Mouse (Mus musculus): ENCODE measurements at regions not wholly inside any gene's neighbourhood (a gene's known extent, or its start where the extent isn't known, plus 50 kb on each side); places are given as distances from the start of the nearest gene placed in this dataset.
"Not testable (repeated sequence)": the region's sequence is repeated elsewhere in the genome, so short reads cannot be mapped to it uniquely, and the experiment has no call there.

DNA sequence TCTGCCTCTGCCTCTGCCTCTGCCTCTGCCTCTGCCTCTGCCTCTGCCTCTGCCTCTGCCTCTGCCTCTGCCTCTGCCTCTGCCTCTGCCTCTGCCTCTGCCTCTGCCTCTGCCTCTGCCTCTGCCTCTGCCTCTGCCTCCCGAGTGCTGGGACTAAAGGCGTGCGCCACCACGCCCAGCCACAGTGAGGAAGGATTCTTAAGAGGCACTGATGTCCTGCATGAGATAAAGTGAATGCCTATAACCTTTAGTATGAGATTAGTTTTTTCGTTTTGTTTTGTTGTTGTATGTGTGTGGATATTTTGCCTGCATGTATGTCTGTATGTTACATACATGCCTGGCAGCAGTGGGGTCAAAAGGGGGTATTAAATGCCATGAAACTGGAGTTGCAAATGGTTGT lies 63.2 kb downstream of the Hlx start:
- DNase-seq = not testable (repeated sequence)

DNA sequence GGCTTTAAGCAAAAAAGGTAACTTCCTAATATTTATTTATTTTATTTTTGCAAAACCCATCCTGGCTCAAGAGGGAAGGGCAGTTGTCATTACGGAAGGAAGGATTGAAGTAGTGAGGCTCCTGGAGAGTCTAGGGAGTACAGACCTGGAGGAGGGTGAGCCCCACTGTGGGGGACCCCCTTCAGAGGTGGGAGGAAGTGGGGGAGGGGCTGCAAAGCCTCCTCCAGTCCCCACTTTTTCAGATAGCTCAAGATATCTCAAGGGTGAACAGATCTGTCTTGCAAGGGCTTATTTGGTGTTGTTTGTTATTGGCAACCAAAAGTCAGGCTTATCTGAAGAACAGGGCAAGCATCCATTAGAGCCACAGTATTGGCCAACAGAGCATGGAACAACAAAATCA lies 64.0 kb downstream of the Hlx start:
- no peak for DNase-seq

- DNase-seq = no peak
These were observed 64.4 kb downstream of the Hlx start for GRCm38 (mm10) chr1:184668022-184668421.

DNA sequence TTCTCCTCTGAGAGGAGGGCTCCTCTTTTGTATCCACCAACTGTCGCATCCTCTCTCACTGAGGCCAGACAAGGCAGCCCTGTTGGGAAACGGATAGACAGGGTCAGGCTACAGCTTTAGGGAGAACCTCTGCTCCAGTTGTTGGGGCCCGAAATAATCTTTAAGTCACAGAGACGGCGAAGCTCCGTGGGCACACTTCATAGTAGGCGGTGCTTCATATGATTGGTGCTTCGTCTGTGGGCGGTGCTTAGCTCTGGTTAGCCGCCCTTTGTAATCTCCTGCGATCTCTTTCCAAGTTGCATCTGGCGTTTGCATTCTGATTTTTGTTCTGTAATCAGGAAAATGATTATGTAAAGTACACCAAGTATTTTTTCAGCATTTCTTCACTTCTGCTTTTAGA lies 67.2 kb downstream of the Hlx start:
- no peak for DNase-seq

GRCm38 (mm10) chr1:184664098-184664375 lies 68.4 kb downstream of the Hlx start:
- DNase-seq = no peak

DNA sequence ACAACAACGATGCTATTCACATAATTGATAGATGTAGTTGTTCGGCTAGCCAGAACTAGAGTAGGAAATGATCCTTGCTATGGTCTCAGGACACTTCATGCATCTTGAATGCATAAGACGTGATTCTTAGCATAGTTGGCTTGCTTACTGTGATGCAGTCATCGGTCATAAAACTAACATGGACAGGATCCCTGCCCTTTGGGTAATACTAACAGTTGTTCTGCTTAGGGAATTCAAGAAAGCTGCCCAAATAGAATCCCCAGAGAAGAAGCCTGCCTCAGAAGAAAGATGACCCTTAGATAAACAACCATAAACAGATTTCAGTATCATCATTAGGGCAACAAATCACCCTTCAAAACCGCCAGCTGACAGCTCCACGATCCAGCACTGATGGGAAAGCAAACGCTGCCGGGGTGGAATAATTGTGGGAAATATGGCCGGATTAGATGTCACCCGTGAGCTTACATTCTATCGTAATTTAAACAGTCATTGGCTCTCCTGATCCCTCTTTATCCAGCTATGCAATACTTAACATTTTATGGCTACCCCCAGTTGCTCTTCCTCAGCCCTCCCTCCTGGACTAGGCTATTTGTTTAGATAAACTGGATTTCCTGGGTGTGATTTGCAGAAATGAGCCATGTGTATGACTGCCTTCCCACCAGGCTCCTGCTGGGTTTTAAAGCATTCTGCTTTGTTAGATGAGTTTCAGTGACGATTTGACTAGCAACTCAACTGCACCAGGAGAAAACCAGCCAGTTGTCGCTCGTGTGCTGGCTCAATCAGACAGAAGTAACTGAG lies 68.9 kb downstream of the Hlx start:
- DNase-seq = no peak

DNA sequence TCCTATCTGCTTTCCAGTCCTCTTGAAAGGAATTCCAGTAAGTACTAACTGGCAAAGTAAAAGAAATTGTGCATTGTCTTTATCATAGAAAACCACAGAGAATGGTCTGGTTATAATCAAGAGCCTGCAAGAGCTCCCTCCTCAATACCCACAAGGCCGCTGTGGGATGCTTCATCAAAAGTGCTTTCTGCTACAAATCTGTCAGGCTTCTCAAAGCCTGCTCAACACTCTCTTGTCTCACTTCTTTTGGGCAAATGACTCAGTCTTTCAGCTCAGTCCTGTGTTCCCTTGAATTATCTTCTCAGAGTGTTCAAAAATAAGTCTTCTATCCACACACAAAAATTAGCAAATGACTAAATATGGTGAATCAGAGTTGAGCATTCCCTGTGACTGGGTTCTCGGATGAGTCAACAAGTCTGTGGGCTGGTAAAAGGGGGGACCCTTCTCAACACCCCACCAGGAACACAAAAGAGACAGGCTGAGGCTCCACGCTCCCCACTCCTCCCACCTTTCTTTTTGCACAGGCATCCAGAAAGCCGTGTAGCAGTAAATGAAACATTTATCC lies 81.8 kb downstream of the Hlx start:
- no peak for DNase-seq

DNA sequence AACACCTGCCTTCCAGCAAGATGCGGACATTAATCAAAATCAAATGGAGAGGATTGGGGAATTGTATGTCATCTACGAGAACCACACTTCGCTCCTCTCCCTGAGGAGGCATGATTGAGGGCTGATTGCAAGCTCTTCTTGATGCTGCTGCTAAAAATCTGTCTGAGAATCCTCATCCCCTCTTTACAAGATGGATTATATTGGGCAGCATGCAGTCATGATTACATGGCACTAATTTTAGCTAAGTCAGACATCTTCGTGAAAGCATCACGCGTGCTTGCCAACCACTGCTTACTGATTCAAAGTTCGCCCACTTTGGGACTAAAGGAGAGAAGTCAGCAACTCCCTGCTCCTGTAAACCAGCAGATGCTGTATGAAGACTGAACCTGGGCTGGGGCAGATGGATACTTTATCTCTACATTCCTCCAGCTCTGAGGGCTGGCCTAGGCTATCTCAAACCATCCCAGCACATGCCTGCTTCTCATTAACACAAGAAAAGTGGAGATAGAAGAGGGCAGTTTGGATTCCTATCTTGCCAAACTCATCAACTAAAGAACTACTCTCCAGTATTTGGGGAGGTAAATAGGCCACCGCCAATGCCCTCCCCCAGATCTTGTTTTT lies 84.4 kb downstream of the Hlx start:
- no peak for DNase-seq

- DNase-seq = no peak
These were observed 87.4 kb downstream of the Hlx start for GRCm38 (mm10) chr1:184644767-184645598.

DNA sequence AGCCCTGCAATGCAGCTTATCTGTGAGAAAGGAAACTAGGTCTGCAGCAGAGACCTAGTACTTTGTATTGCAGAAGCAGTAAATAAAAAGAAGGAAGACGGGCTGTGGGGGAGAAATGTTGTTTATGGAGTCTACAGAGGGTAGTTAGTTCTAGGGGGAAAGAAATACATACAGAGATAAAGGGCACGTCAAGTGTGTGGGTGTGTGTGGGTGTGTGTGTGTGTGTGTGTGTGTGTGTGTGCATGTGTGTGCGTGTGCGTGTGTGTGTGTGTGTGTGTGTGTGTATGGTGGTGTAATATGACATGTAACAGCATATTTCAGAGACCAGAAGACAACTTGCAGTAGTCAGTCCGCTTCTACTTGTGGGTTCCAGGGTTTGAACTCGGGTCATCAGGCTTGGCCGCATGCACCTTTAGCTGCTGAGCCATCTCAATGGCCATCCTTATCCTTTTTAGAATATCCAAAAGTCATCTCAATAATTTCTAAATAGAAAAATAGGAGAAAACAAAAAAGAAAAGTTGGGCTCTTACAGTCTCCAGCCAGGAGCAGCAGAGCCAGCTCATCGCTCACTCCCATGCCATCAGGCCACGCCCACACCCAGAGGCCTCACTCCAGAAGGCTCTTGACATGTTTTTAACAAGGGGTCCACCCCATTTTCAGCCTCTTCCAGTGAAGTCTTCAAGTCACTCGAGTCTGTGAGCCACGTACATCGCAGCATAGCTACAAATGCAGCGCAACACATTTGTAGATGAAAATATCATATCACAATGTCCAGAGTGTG lies 101.5 kb downstream of the Hlx start:
- no peak for DNase-seq

DNA sequence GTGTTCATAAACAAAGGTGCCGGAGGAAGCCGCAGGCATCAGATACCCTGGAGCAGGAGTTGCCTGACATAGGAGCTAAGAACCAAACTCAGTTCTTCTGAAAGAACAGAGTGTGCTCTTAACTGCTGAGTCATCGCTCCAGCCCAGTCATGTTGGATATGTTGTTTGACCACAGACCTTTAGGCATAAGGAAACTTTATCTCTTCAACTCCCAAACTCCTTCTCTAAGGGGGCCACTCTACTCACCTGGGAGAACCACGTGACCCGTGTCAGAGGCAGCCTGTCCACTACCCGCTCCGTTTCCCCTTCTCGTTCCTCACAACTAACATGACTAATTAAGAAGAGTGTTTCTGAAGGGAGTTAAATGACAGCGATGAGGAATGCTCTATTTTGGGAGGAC lies 103.2 kb downstream of the Hlx start:
- DNase-seq = no peak

DNA sequence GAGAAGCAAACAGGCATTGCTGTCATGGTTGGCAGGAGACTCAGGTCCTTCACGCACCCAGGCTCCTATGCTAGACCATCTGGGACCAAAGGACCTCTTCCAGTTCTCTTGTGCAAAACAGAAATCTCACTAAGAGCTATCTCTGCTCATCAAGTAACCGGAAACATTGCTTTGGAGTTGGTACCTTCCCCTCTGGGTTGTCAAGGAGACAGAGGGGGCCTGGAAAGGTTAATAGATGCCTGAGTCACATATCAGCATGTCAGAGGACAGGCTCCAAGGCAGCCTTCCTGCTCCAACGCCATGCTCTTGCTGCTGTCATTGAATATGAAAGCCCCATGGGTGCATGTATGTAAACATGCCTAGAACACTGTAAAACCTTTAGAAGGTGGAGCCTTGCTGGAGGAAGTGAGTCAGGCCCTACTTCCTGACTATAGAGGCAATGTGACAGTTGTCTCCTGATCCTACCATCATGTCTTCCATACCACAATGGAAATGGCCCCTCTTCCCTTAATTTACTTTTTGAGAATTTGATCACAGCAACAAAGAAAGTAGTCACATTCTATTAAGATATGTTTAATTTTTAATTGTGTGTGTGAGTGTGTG lies 103.8 kb downstream of the Hlx start:
- no peak for DNase-seq

DNA sequence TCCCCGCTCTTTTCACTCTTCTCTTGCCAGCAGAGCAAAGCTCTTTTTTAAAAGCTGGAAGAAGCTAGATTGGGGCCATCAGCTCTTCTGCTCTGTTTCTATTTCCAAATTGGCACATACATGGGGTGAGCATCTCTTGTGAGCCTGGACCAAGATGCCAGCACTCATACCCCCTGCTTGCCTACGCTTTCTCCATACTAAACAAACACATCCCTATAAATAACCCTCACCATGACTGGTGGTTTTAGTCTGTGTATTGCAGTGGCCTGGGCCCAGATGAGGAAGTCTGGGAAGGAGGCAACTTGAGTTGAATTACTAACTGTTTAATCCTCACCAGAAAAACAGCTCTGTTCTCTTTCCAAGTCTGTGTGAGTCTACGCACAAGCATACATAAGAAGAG lies 110.0 kb downstream of the Hlx start:
- DNase-seq = no peak

GRCm38 (mm10) chr1:184621950-184622349 lies 110.5 kb downstream of the Hlx start:
- no peak for DNase-seq

DNA sequence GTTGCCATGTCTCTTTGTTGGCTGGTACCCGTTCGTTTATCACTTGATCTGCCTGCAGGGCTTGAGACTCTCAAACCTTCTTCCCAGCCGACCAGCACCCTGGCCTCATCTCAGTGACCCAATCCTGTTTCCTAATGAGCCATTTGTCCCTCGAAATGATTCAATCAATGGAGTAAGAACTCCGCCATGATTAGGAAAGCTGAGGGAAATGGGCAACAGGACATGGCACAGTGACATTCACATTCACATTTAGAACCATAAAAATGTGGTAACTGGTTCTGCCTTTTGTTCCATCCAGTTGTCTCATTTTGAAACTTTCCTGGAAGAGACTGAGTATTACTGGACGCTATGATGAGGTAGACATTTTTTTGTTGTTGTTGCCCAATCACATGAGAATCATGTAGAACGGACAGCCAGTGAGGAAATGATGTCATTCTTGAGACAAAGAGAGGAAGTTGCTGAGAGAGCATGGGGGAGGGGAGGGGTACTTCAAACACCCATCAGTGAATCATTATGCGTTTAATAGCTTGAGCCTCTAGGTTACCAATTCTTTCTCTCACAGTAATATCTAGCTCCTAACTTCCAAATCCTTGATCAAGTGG lies 114.5 kb downstream of the Hlx start:
- DNase-seq = no peak

DNA sequence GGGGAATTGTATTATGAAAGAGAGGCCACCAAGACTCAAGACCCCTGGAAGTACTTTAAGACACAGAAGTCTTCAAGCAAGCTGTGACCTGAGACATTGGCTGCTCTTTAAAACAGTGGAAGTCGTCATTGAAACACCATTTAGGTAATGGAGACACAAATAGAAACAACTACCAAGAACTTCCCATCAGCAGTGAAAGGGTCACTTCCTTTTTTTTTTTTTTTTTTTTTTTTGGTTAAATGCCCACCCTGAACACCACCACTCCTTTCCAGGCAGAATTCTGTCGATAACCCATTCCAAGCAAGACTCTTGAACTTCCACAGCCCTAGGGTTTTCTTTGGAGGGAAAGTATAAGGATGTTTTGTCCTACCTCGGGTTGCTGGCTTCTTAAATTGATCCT lies 116.4 kb downstream of the Hlx start:
- DNase-seq = no peak

- DNase-seq = no peak
These were observed 117.6 kb downstream of the Hlx start for GRCm38 (mm10) chr1:184614699-184615415.

GRCm38 (mm10) chr1:184612880-184613279 lies 119.5 kb downstream of the Hlx start:
- no peak for DNase-seq

GRCm38 (mm10) chr1:184608938-184609337 lies 123.5 kb downstream of the Hlx start:
- no peak for DNase-seq

- no peak for DNase-seq
These were observed 124.1 kb downstream of the Hlx start for GRCm38 (mm10) chr1:184608338-184608737.

DNA sequence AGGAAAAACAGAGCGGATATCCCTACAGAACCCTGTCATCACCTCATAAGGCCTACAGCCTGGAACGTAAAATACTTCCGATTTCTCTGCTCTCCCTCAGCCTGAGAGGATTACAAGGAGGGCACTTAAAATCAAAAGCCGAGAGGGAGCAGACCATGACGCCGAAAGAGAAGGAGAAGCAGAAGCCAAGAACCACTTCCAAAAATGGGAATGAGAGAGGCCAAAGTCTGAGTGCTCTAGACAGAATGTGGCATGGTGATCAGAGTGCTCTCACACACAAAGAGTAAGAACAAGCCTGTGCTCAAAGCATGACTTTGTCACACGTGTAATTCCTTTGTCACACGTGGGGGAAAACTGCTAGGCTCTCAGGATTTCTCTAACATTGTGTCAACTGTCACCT lies 125.9 kb downstream of the Hlx start:
- DNase-seq = no peak
